11 mouse cellular contexts compared by ENCODE assay signal in genomic region chr11:96967544-96968269, GRCm38 (mm10). TPM values are rescaled to one million over a fixed set of nuclear protein-coding genes. Genes with fewer than 3 reads are reported as not detected.
DNase-seq lines count a peak whose midpoint lies in the region; ATAC-seq and TF ChIP-seq lines count a peak whose summit lies in the region.
"Had no signal": no experiment of that assay in that cellular context is flagged by ENCODE, and none has a peak within 500 bp of the region (broad histone marks: within the 10 kb centered on the region; RNA-seq: fewer than 3 reads in every experiment).

No protein-coding gene starts in this region.

- peak overlapping the region; percentile 99 for H3K27ac ChIP-seq in heart, embryonic 12.5 days (ENCODE audit: poor library complexity, severe bottlenecking)
- H3K27ac ChIP-seq in neural tube, embryonic 13.5 days (replicated peaks), result no peak overlapping the region; the same call in 1 of the 2 replicates
- peak overlapping the region; percentile 41; the same call in 1 of the 2 replicates for H3K27ac ChIP-seq in intestine, postnatal 0 days (ENCODE audit: low read depth, low read length)
- H3K27ac ChIP-seq in stomach, embryonic 14.5 days (ENCODE audit: low read length), result peak overlapping the region; percentile 78; the same call in 1 of the 2 replicates

- H3K27me3 ChIP-seq in heart, embryonic 12.5 days (replicated peaks), result no peaks in the 10 kb centered on the region
- no peaks in the 10 kb centered on the region for H3K27me3 ChIP-seq in neural tube, embryonic 13.5 days
- H3K27me3 ChIP-seq in intestine, postnatal 0 days (replicated peaks; ENCODE audit: control insufficient read depth, insufficient read depth, low read length), result no peaks in the 10 kb centered on the region
- no peaks in the 10 kb centered on the region for H3K27me3 ChIP-seq in stomach, embryonic 14.5 days (ENCODE audit: control insufficient read depth, insufficient read depth, low read length)

- H3K4me2 ChIP-seq in heart, embryonic 12.5 days, result peak overlapping the region; percentile 56
- 0 out of 2 replicates have a peak overlapping the region, but pooled peaks have one; percentile 1 for H3K4me2 ChIP-seq in neural tube, embryonic 13.5 days
- peak overlapping the region; percentile 30 for H3K4me2 ChIP-seq in intestine, postnatal 0 days (replicated peaks; ENCODE audit: low read depth)
- no peak overlapping the region for H3K4me2 ChIP-seq in stomach, embryonic 14.5 days (replicated peaks; ENCODE audit: low read depth, low read length)

- no peak overlapping the region for H3K4me3 ChIP-seq in heart, embryonic 12.5 days
- H3K4me3 ChIP-seq in neural tube, embryonic 13.5 days, result no peak overlapping the region
- H3K4me3 ChIP-seq in intestine, postnatal 0 days (ENCODE audit: low read depth, low read length), result no peak overlapping the region
- H3K4me3 ChIP-seq in stomach, embryonic 14.5 days (ENCODE audit: low read depth, low read length), result no peak overlapping the region

- ATAC-seq in heart, embryonic 12.5 days (ENCODE audit: insufficient number of reproducible peaks, low FRiP score), result no peak
- no peak for ATAC-seq in neural tube, embryonic 13.5 days (ENCODE audit: low read depth)
- no peak for ATAC-seq in intestine, postnatal 0 days
- ATAC-seq in stomach, embryonic 14.5 days (ENCODE audit: insufficient number of reproducible peaks, insufficient read depth, low FRiP score, low read depth), result no peak

- WGBS in heart, embryonic 12.5 days, result 44% methylated on average over 11 of the region's 11 CpGs
- WGBS in neural tube, embryonic 13.5 days, result 92% methylated on average over 11 of the region's 11 CpGs
- WGBS in intestine, postnatal 0 days, result 65% methylated on average over 11 of the region's 11 CpGs
- 78% methylated on average over 11 of the region's 11 CpGs for WGBS in stomach, embryonic 14.5 days

- H3K36me3 ChIP-seq in heart, embryonic 12.5 days, result peaks cover 3% of the 10 kb centered on the region; the same call in 1 of the 2 replicates
- H3K36me3 ChIP-seq in neural tube, embryonic 13.5 days, result peaks cover 5% of the 10 kb centered on the region
- H3K36me3 ChIP-seq in intestine, postnatal 0 days (ENCODE audit: control insufficient read depth, insufficient read depth), result peaks cover under 1% of the 10 kb centered on the region; the same call in 1 of the 2 replicates
- no peaks in the 10 kb centered on the region; the same call in none of the 2 replicates for H3K36me3 ChIP-seq in stomach, embryonic 14.5 days (ENCODE audit: control insufficient read depth, insufficient read depth, low read length)

- no peaks in the 10 kb centered on the region for H3K9me3 ChIP-seq in heart, embryonic 12.5 days (replicated peaks)
- no peaks in the 10 kb centered on the region for H3K9me3 ChIP-seq in neural tube, embryonic 13.5 days
- no peaks in the 10 kb centered on the region for H3K9me3 ChIP-seq in intestine, postnatal 0 days (ENCODE audit: control insufficient read depth)
- no peaks in the 10 kb centered on the region for H3K9me3 ChIP-seq in stomach, embryonic 14.5 days (ENCODE audit: control insufficient read depth, low read depth, low read length)

- H3K4me1 ChIP-seq in heart, embryonic 12.5 days (replicated peaks), result peaks cover 65% of the 10 kb centered on the region
- H3K4me1 ChIP-seq in neural tube, embryonic 13.5 days (replicated peaks), result peaks cover 35% of the 10 kb centered on the region
- peaks cover 14% of the 10 kb centered on the region for H3K4me1 ChIP-seq in intestine, postnatal 0 days (replicated peaks; ENCODE audit: control insufficient read depth, insufficient read depth, low read length)
- H3K4me1 ChIP-seq in stomach, embryonic 14.5 days (ENCODE audit: control insufficient read depth, insufficient read depth, low read length), result peaks cover 27% of the 10 kb centered on the region

- DNase-seq in heart, adult 8-10 months (ENCODE audit: low spot score), result no peak
- DNase-seq in neural tube, embryonic 10.5 days (ENCODE audit: extremely low spot score, low spot score), result no peak
- DNase-seq in ovary, postnatal 10 days (ENCODE audit: low spot score), result no peak
- DNase-seq in frontal cortex, postnatal 36 days (ENCODE audit: low spot score in 2 of 2), result no peak
- DNase-seq: cerebellum, adult 11-12 months had no signal

- peak overlapping the region; percentile 59 for H3K9ac ChIP-seq in heart, embryonic 12.5 days
- H3K9ac ChIP-seq in neural tube, embryonic 13.5 days, result 0 out of 2 replicates have a peak overlapping the region, but pooled peaks have one; percentile 17
- no peak overlapping the region for H3K9ac ChIP-seq in intestine, postnatal 0 days (ENCODE audit: low read depth, low read length)
- H3K9ac ChIP-seq in stomach, embryonic 14.5 days (replicated peaks; ENCODE audit: low read depth, low read length), result no peak overlapping the region

- no peak for TF ChIP-seq CTCF in intestine, postnatal 0 days (IDR thresholded peaks at IDR 0.05; ENCODE audit: low read depth)

RNA-seq across cellular contexts. Expression of gene Sp2, which starts 15.1 kb away (rescaled TPM):
- 18.0 and 19.9 TPM in 2 replicates for polyA plus RNA-seq in heart, embryonic 12.5 days (2016; fragmentation: Nextera tagmentation; extraction: Ambion mirVana)
- total RNA-seq in heart, adult 8-10 months (2022), result 10 to 100 TPM in 2 of 4 experiments, 1 to 10 TPM in 2; 7.8 to 13.7 (median 11.0) TPM
- 15.9 and 16.7 TPM in 2 replicates for polyA plus RNA-seq in neural tube, embryonic 13.5 days (2015; fragmentation: Nextera tagmentation; extraction: Ambion mirVana)
- polyA plus RNA-seq in intestine, postnatal 0 days (2015; fragmentation: Nextera tagmentation; extraction: Ambion mirVana), result 7.7 and 8.2 TPM in 2 replicates
- polyA plus RNA-seq in stomach, embryonic 14.5 days (2014; fragmentation: Nextera tagmentation; extraction: Ambion mirVana), result 15.7 and 19.1 TPM in 2 replicates

RNA-seq across cellular contexts. Expression of gene Pnpo, which starts 23.9 kb away (rescaled TPM):
- polyA plus RNA-seq in heart, embryonic 12.5 days (2016; fragmentation: Nextera tagmentation; extraction: Ambion mirVana), result 37.7 and 40.5 TPM in 2 replicates
- 10 to 100 TPM; 14.9 to 16.6 (median 16.1) TPM for total RNA-seq in heart, adult 8-10 months (2022)
- 18.5 and 22.3 TPM in 2 replicates for polyA plus RNA-seq in neural tube, embryonic 13.5 days (2015; fragmentation: Nextera tagmentation; extraction: Ambion mirVana)
- 145 and 158 TPM in 2 replicates for polyA plus RNA-seq in intestine, postnatal 0 days (2015; fragmentation: Nextera tagmentation; extraction: Ambion mirVana)
- polyA plus RNA-seq in stomach, embryonic 14.5 days (2014; fragmentation: Nextera tagmentation; extraction: Ambion mirVana), result 25.2 and 26.5 TPM in 2 replicates

RNA-seq across cellular contexts. Expression of gene Prr15l, which starts 39.8 kb away (rescaled TPM):
- 0.46 and 0.51 TPM in 2 replicates for polyA plus RNA-seq in heart, embryonic 12.5 days (2016; fragmentation: Nextera tagmentation; extraction: Ambion mirVana)
- total RNA-seq in heart, adult 8-10 months (2022), result 1 to 10 TPM; 1.1 to 1.7 (median 1.5) TPM
- 0.21 TPM in 1 of 2 replicates, not detected in the other for polyA plus RNA-seq in neural tube, embryonic 13.5 days (2015; fragmentation: Nextera tagmentation; extraction: Ambion mirVana)
- polyA plus RNA-seq in intestine, postnatal 0 days (2015; fragmentation: Nextera tagmentation; extraction: Ambion mirVana), result 138 and 141 TPM in 2 replicates
- polyA plus RNA-seq in stomach, embryonic 14.5 days (2014; fragmentation: Nextera tagmentation; extraction: Ambion mirVana), result 46.8 and 48.7 TPM in 2 replicates
- total RNA-seq: gastrocnemius, postnatal 25 days; left cerebral cortex, postnatal 25 days had no signal

RNA-seq across cellular contexts. Expression of gene Sp6, which starts 45.5 kb away (rescaled TPM):
- polyA plus RNA-seq in heart, embryonic 12.5 days (2016; fragmentation: Nextera tagmentation; extraction: Ambion mirVana), result 0.22 and 0.45 TPM in 2 replicates
- total RNA-seq in heart, adult 8-10 months (2022), result under 1 TPM in 3 of 4 experiments, not detected in 1; 0.08 to 0.28 (median 0.23) TPM
- polyA plus RNA-seq in neural tube, embryonic 13.5 days (2015; fragmentation: Nextera tagmentation; extraction: Ambion mirVana), result 0.17 and 0.29 TPM in 2 replicates
- polyA plus RNA-seq in intestine, postnatal 0 days (2015; fragmentation: Nextera tagmentation; extraction: Ambion mirVana), result 0.04 TPM in 1 of 2 replicates, not detected in the other
- polyA plus RNA-seq in stomach, embryonic 14.5 days (2014; fragmentation: Nextera tagmentation; extraction: Ambion mirVana), result 0.15 and 0.42 TPM in 2 replicates

RNA-seq across cellular contexts. Expression of gene Cdk5rap3, which starts 51.4 kb away (rescaled TPM):
- polyA plus RNA-seq in heart, embryonic 12.5 days (2016; fragmentation: Nextera tagmentation; extraction: Ambion mirVana), result 52.3 and 58.0 TPM in 2 replicates
- 10 to 100 TPM; 20.4 to 25.7 (median 22.7) TPM for total RNA-seq in heart, adult 8-10 months (2022)
- polyA plus RNA-seq in neural tube, embryonic 13.5 days (2015; fragmentation: Nextera tagmentation; extraction: Ambion mirVana), result 79.2 and 92.0 TPM in 2 replicates
- polyA plus RNA-seq in intestine, postnatal 0 days (2015; fragmentation: Nextera tagmentation; extraction: Ambion mirVana), result 64.1 and 68.9 TPM in 2 replicates
- 65.2 and 68.7 TPM in 2 replicates for polyA plus RNA-seq in stomach, embryonic 14.5 days (2014; fragmentation: Nextera tagmentation; extraction: Ambion mirVana)

Comparison
In these comparisons a context has a peak if more than half of its experiments do, and no peak if none do; other contexts are left out.
1. H3K9ac ChIP-seq: peak in heart, embryonic 12.5 days (single experiment) and neural tube, embryonic 13.5 days (single experiment); none in intestine, postnatal 0 days (single experiment) and stomach, embryonic 14.5 days (single experiment).
2. RNA of gene Prr15l, which starts 39.8 kb away (polyA plus RNA-seq): 138 to 141 TPM in intestine, postnatal 0 days and 46.8 to 48.7 TPM in stomach, embryonic 14.5 days; 0.46 to 0.51 TPM in heart, embryonic 12.5 days and 0.21 TPM in neural tube, embryonic 13.5 days; every median in the first group is over 10 times any median in the second.